Mouse (Mus musculus) liver, adult 2 months (tissue): Measurements from ENCODE around the gene Grin2c.

Experiments
- CTCF ChIP-seq: fragments of 200-500 bp; IDR thresholded peaks from 2 replicates; pipeline ENCODE4 v1.5.1; 2011; ENCODE audit warnings: low read depth, low read length, control low read depth
- POLR2A ChIP-seq: fragments of 200-500 bp; IDR thresholded peaks from 2 replicates; pipeline ENCODE4 v1.6.1; 2011; ENCODE audit warnings: low read length, control low read depth; ENCODE audit not compliant: insufficient read depth; ENCODE audit errors: extremely low read depth

- TF ChIP-seq POLR2A (no peak), CTCF (no peak)
These were observed 6.7 kb upstream of the Grin2c start for GRCm38 (mm10) chr11:115273735-115274134.
